Mouse (Mus musculus): Measurements from ENCODE around the gene Znrf3. TPM values are rescaled to one million over a fixed set of nuclear protein-coding genes. Genes with fewer than 3 reads are reported as not detected.

Gene Znrf3
- polyA plus RNA-seq, 1 experiment, result 4.3 TPM

GRCm38 (mm10) chr11:5257151-5257862 is 187.3 kb downstream of the Znrf3 start:
- peaks cover 9% of the 10 kb centered on the region; the same call in 1 of the 2 replicates for H3K4me1 ChIP-seq (ENCODE audit: control insufficient read depth, insufficient read depth, insufficient read length)
- H3K36me3 ChIP-seq (ENCODE audit: control insufficient read depth, insufficient read depth, low read length), result no peaks in the 10 kb centered on the region
- H3K27me3 ChIP-seq (ENCODE audit: control insufficient read depth, insufficient read depth, low read length), result no peaks in the 10 kb centered on the region
- TF ChIP-seq CTCF (IDR thresholded peaks at IDR 0.05; ENCODE audit: extremely low read depth, insufficient read depth, insufficient read length, insufficient replicate concordance) (no peak), POLR2A (IDR thresholded peaks at IDR 0.05; ENCODE audit: low read depth, low read length) (no peak)
- no peak overlapping the region for H3K4me3 ChIP-seq (ENCODE audit: extremely low read depth, insufficient read depth, insufficient read length)
- H3K27ac ChIP-seq (ENCODE audit: insufficient read depth, low read length), result no peak overlapping the region
- WGBS, result 73% methylated on average over 13 of the region's 13 CpGs
- no peak for DNase-seq (ENCODE audit: low read depth in 1 of 2, low spot score in 2 of 2)

DNA sequence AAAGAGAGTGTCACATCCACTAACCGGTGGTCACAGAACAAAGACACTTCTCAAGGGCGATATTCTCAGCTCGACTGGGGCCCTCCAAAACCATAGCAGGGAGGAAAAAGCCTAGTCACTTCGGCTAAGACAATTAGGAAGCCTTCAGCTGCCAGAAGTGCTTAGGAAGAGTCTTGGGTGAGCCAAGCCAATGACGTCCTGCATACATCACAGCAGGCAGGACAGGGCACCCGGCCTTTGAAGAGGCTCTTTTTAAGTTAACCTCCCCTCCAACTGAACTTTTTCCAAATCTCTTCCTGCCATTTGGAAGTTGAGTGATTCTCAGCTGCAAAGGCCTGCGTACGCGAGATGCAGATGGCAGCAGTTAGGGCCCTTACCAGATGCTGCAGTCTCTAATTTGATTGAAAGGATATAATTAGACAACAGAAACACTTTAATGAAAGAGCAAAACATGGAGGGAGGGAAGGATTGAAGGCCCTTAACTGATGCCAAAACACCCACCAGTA is 189.1 kb downstream of the Znrf3 start:
- TF ChIP-seq CTCF (IDR thresholded peaks at IDR 0.05; ENCODE audit: extremely low read depth, insufficient read depth, insufficient read length, insufficient replicate concordance) (no peak), POLR2A (IDR thresholded peaks at IDR 0.05; ENCODE audit: low read depth, low read length) (no peak)
- H3K27ac ChIP-seq (ENCODE audit: insufficient read depth, low read length), result no peak overlapping the region
- H3K27me3 ChIP-seq (ENCODE audit: control insufficient read depth, insufficient read depth, low read length), result no peaks in the 10 kb centered on the region
- 76% methylated on average over 9 of the region's 9 CpGs for WGBS
- no peaks in the 10 kb centered on the region for H3K36me3 ChIP-seq (ENCODE audit: control insufficient read depth, insufficient read depth, low read length)
- H3K4me1 ChIP-seq (ENCODE audit: control insufficient read depth, insufficient read depth, insufficient read length), result peaks cover 9% of the 10 kb centered on the region; the same call in 1 of the 2 replicates
- DNase-seq (ENCODE audit: low read depth in 1 of 2, low spot score in 2 of 2), result no peak
- H3K4me3 ChIP-seq (ENCODE audit: extremely low read depth, insufficient read depth, insufficient read length), result no peak overlapping the region

- H3K4me1 ChIP-seq (ENCODE audit: control insufficient read depth, insufficient read depth, insufficient read length), result peaks cover 3% of the 10 kb centered on the region; the same call in 1 of the 2 replicates
Observed at GRCm38 (mm10) chr11:5254016-5254415, 190.6 kb downstream of the Znrf3 start.

GRCm38 (mm10) chr11:5253528-5253927 is 191.1 kb downstream of the Znrf3 start:
- no peaks in the 10 kb centered on the region for H3K27me3 ChIP-seq (ENCODE audit: control insufficient read depth, insufficient read depth, low read length)
- no peak overlapping the region for H3K27ac ChIP-seq (ENCODE audit: insufficient read depth, low read length)
- TF ChIP-seq CTCF (IDR thresholded peaks at IDR 0.05; ENCODE audit: extremely low read depth, insufficient read depth, insufficient read length, insufficient replicate concordance) (no peak), POLR2A (IDR thresholded peaks at IDR 0.05; ENCODE audit: low read depth, low read length) (no peak)
- no peak overlapping the region for H3K4me3 ChIP-seq (ENCODE audit: extremely low read depth, insufficient read depth, insufficient read length)
- no peak for DNase-seq (ENCODE audit: low read depth in 1 of 2, low spot score in 2 of 2)
- H3K4me1 ChIP-seq (ENCODE audit: control insufficient read depth, insufficient read depth, insufficient read length), result peaks cover 3% of the 10 kb centered on the region; the same call in 1 of the 2 replicates
- no peaks in the 10 kb centered on the region for H3K36me3 ChIP-seq (ENCODE audit: control insufficient read depth, insufficient read depth, low read length)
- WGBS, result 13% methylated on average over 3 of the region's 3 CpGs

More at GRCm38 (mm10) chr11:5254016-5254415, 190.6 kb downstream of the Znrf3 start:
- H3K4me3 ChIP-seq (ENCODE audit: extremely low read depth, insufficient read depth, insufficient read length), result no peak overlapping the region
- no peak overlapping the region for H3K27ac ChIP-seq (ENCODE audit: insufficient read depth, low read length)
- TF ChIP-seq POLR2A (IDR thresholded peaks at IDR 0.05; ENCODE audit: low read depth, low read length), result no peak
- no peak for TF ChIP-seq CTCF (IDR thresholded peaks at IDR 0.05; ENCODE audit: extremely low read depth, insufficient read depth, insufficient read length, insufficient replicate concordance)
- 45% methylated on average over 2 of the region's 2 CpGs for WGBS
- H3K27me3 ChIP-seq (ENCODE audit: control insufficient read depth, insufficient read depth, low read length), result no peaks in the 10 kb centered on the region
- DNase-seq (ENCODE audit: low read depth in 1 of 2, low spot score in 2 of 2), result no peak
- H3K36me3 ChIP-seq (ENCODE audit: control insufficient read depth, insufficient read depth, low read length), result no peaks in the 10 kb centered on the region

DNA sequence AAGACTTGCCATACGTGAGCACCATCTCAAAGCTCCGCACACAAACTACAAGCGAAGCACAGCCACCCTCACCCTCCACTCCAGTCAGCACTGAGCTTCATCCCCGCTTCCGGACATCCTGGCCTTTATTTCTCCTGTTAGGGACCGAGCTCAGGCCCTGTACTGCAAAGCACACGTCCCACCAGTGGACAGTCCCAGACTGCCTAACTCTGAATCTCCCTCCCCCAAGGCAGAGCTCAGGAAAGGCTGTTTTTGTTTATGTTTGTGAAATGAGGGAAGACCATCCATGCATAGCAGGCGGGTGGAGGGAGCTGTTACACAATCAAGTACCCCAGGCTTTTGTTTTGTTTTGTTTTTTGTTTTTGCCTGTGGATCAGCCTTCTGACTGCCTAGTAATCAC is 191.9 kb downstream of the Znrf3 start:
- no peak overlapping the region for H3K27ac ChIP-seq (ENCODE audit: insufficient read depth, low read length)
- H3K27me3 ChIP-seq (ENCODE audit: control insufficient read depth, insufficient read depth, low read length), result no peaks in the 10 kb centered on the region
- WGBS, result 89% methylated on average over 8 of the region's 8 CpGs
- no peak for TF ChIP-seq CTCF (IDR thresholded peaks at IDR 0.05; ENCODE audit: extremely low read depth, insufficient read depth, insufficient read length, insufficient replicate concordance)
- TF ChIP-seq POLR2A (IDR thresholded peaks at IDR 0.05; ENCODE audit: low read depth, low read length), result no peak
- no peaks in the 10 kb centered on the region for H3K36me3 ChIP-seq (ENCODE audit: control insufficient read depth, insufficient read depth, low read length)
- H3K4me1 ChIP-seq (ENCODE audit: control insufficient read depth, insufficient read depth, insufficient read length), result peaks cover 3% of the 10 kb centered on the region; the same call in 1 of the 2 replicates
- no peak overlapping the region for H3K4me3 ChIP-seq (ENCODE audit: extremely low read depth, insufficient read depth, insufficient read length)
- no peak for DNase-seq (ENCODE audit: low read depth in 1 of 2, low spot score in 2 of 2)

GRCm38 (mm10) chr11:5251112-5251511 is 193.5 kb downstream of the Znrf3 start:
- WGBS, result 83% methylated on average over 6 of the region's 6 CpGs
- DNase-seq (ENCODE audit: low read depth in 1 of 2, low spot score in 2 of 2), result no peak
- Histone ChIP-seq H3K4me3 (ENCODE audit: extremely low read depth, insufficient read depth, insufficient read length) (no peak overlapping the region), H3K36me3 (ENCODE audit: control insufficient read depth, insufficient read depth, low read length) (no peaks in the 10 kb centered on the region), H3K4me1 (ENCODE audit: control insufficient read depth, insufficient read depth, insufficient read length) (peaks cover 3% of the 10 kb centered on the region; the same call in 1 of the 2 replicates), H3K27ac (ENCODE audit: insufficient read depth, low read length) (no peak overlapping the region), H3K27me3 (ENCODE audit: control insufficient read depth, insufficient read depth, low read length) (no peaks in the 10 kb centered on the region)
- TF ChIP-seq POLR2A (IDR thresholded peaks at IDR 0.05; ENCODE audit: low read depth, low read length) (no peak), CTCF (IDR thresholded peaks at IDR 0.05; ENCODE audit: extremely low read depth, insufficient read depth, insufficient read length, insufficient replicate concordance) (no peak)

GRCm38 (mm10) chr11:5248200-5248599 is 196.4 kb downstream of the Znrf3 start:
- TF ChIP-seq CTCF (IDR thresholded peaks at IDR 0.05; ENCODE audit: extremely low read depth, insufficient read depth, insufficient read length, insufficient replicate concordance) (no peak), POLR2A (IDR thresholded peaks at IDR 0.05; ENCODE audit: low read depth, low read length) (no peak)
- no peak for DNase-seq (ENCODE audit: low read depth in 1 of 2, low spot score in 2 of 2)
- 75% methylated on average over 2 of the region's 2 CpGs for WGBS
- Histone ChIP-seq H3K36me3 (ENCODE audit: control insufficient read depth, insufficient read depth, low read length) (peaks cover under 1% of the 10 kb centered on the region; the same call in 1 of the 2 replicates), H3K4me1 (ENCODE audit: control insufficient read depth, insufficient read depth, insufficient read length) (no peaks in the 10 kb centered on the region), H3K27ac (ENCODE audit: insufficient read depth, low read length) (no peak overlapping the region), H3K27me3 (ENCODE audit: control insufficient read depth, insufficient read depth, low read length) (no peaks in the 10 kb centered on the region), H3K4me3 (ENCODE audit: extremely low read depth, insufficient read depth, insufficient read length) (no peak overlapping the region)
